In genomic region chr11:60774841-60775240, GRCm38 (mm10) we compare ENCODE assay signal across 9 mouse cellular contexts. TPM values are rescaled to one million over a fixed set of nuclear protein-coding genes. Genes with fewer than 3 reads are reported as not detected.
A peak's percentile ranks its signal among the peaks of the same experiment; 100 is the strongest.
DNase-seq lines count a peak whose midpoint lies in the region; ATAC-seq and TF ChIP-seq lines count a peak whose summit lies in the region.
"Had no signal": no experiment of that assay in that cellular context is flagged by ENCODE, and none has a peak within 500 bp of the region (broad histone marks: within the 10 kb centered on the region; RNA-seq: fewer than 3 reads in every experiment).

No protein-coding gene starts in this region.

- no peak overlapping the region for H3K27ac ChIP-seq in kidney, adult 2 months (ENCODE audit: insufficient read depth, low read depth, low read length)
- no peak overlapping the region for H3K27ac ChIP-seq in MEL (ENCODE audit: control insufficient read depth, low read depth, low read length)
- no peak overlapping the region for H3K27ac ChIP-seq in embryonic facial prominence, embryonic 10.5 days (replicated peaks)

- H3K27me3 ChIP-seq in kidney, adult 2 months (replicated peaks; ENCODE audit: control insufficient read depth, insufficient read depth, low read length) = no peaks in the 10 kb centered on the region
- H3K27me3 ChIP-seq in MEL (ENCODE audit: control insufficient read depth in 1 of 2, insufficient read depth in 2 of 2, low read length in 2 of 2) = no peaks in the 10 kb centered on the region
- H3K27me3 ChIP-seq in embryonic facial prominence, embryonic 10.5 days (replicated peaks; ENCODE audit: low read depth, poor library complexity, severe bottlenecking) = no peaks in the 10 kb centered on the region

- peak; percentile 84 to 93 for TF ChIP-seq EP300 in MEL (IDR thresholded peaks at IDR 0.05; ENCODE audit: low read depth in 1 of 2, low read length in 2 of 2)

- no peak for TF ChIP-seq POLR2A in kidney, adult 2 months (IDR thresholded peaks at IDR 0.05; ENCODE audit: low read depth, low read length)
- TF ChIP-seq POLR2A in MEL (IDR thresholded peaks at IDR 0.05; ENCODE audit: control insufficient read depth in 1 of 2, insufficient read depth in 1 of 2, low read depth in 1 of 2, low read length in 2 of 2, poor library complexity in 1 of 2) = no peak

- TF ChIP-seq RAD21 in MEL (IDR thresholded peaks at IDR 0.05; ENCODE audit: low read depth, low read length) = no peak

- ATAC-seq in megakaryocyte progenitor cell, adult 5-6 weeks (replicated peaks; ENCODE audit: poor library complexity) = peak; percentile 24

- H3K79me2 ChIP-seq in MEL (ENCODE audit: control insufficient read depth, insufficient read depth, low read length, poor library complexity) = peaks cover 68% of the 10 kb centered on the region

- 42% methylated on average over 1 of the region's 1 CpGs for WGBS in kidney, adult 2 months
- WGBS in embryonic facial prominence, embryonic 10.5 days = 88% methylated on average over 1 of the region's 1 CpGs

- DNase-seq in kidney, adult 2 months = peak; percentile 29
- DNase-seq in kidney, postnatal 10 days = no peak
- DNase-seq in MEL (ENCODE audit: low read depth, low spot score) (peak; percentile 91), MN1 (ENCODE audit: low spot score) (no peak)
- no peak for DNase-seq in embryonic facial prominence, embryonic 10.5 days (ENCODE audit: low spot score)
- DNase-seq in cerebellum, adult 18-20 months = no peak
- DNase-seq: cerebellum, postnatal 10 days; gastrocnemius, adult 2 months had no signal

- TF ChIP-seq CTCF in kidney, adult 2 months (conservative IDR thresholded peaks at IDR 0.05; ENCODE audit: insufficient read depth, insufficient read length, low read depth, low read length) = no peak
- no peak for TF ChIP-seq CTCF in MEL (IDR thresholded peaks at IDR 0.05 in 2 of 3, conservative IDR thresholded peaks at IDR 0.05 in 1 of 3; ENCODE audit: control insufficient read depth in 1 of 3, insufficient read depth in 1 of 3, low read depth in 2 of 3, low read length in 3 of 3, poor library complexity in 1 of 3, severe bottlenecking in 1 of 3)

- H3K4me3 ChIP-seq in kidney, adult 2 months (ENCODE audit: insufficient read depth, low read depth, low read length) = no peak overlapping the region
- no peak overlapping the region for H3K4me3 ChIP-seq in MEL (ENCODE audit: control insufficient read depth in 1 of 2, insufficient read depth in 1 of 2, low read depth in 2 of 2, low read length in 2 of 2)
- H3K4me3 ChIP-seq in embryonic facial prominence, embryonic 10.5 days = peak overlapping the region; percentile 93; the same call in 1 of the 2 replicates
- H3K4me3 ChIP-seq: gastrocnemius, adult 2 months had no signal

- H3K9me3 ChIP-seq in MEL (replicated peaks; ENCODE audit: insufficient read depth, low read length) = no peaks in the 10 kb centered on the region
- no peaks in the 10 kb centered on the region for H3K9me3 ChIP-seq in embryonic facial prominence, embryonic 10.5 days

- no peaks in the 10 kb centered on the region for H3K36me3 ChIP-seq in kidney, adult 2 months (ENCODE audit: control insufficient read depth, insufficient read depth, low read length)
- H3K36me3 ChIP-seq in MEL (ENCODE audit: control insufficient read depth in 1 of 2, insufficient read depth in 2 of 2, low read length in 2 of 2) = peaks cover 0 to 43% of the 10 kb centered on the region in 2 experiments; a peak in 2 of 4 replicates
- peaks cover 16% of the 10 kb centered on the region for H3K36me3 ChIP-seq in embryonic facial prominence, embryonic 10.5 days (replicated peaks)

- peaks cover 24% of the 10 kb centered on the region for H3K4me1 ChIP-seq in kidney, adult 2 months (ENCODE audit: control insufficient read depth, insufficient read depth, low read length)
- peaks cover 0 to 38% of the 10 kb centered on the region in 2 experiments; a peak in 3 of 4 replicates for H3K4me1 ChIP-seq in MEL (ENCODE audit: control insufficient read depth in 1 of 2, insufficient read depth in 2 of 2, low read length in 2 of 2)
- H3K4me1 ChIP-seq in embryonic facial prominence, embryonic 10.5 days = peaks cover 44% of the 10 kb centered on the region

- H3K9ac ChIP-seq in MEL (ENCODE audit: control insufficient read depth, low read depth, low read length, poor library complexity, severe bottlenecking) = no peak overlapping the region

TF ChIP-seq in MEL, 35 proteins besides CTCF, POLR2A, EP300 and RAD21 (continues in another document):
- peak; percentile 46; the same call in 1 of the 2 replicates for TF ChIP-seq BHLHE40 (IDR thresholded peaks at IDR 0.05; ENCODE audit: borderline replicate concordance, low read depth, low read length)
- peak; percentile 95 for TF ChIP-seq GATA1 (IDR thresholded peaks at IDR 0.05; ENCODE audit: low read depth, low read length)
- no peak for TF ChIP-seq USF1 (IDR thresholded peaks at IDR 0.05; ENCODE audit: low read depth, low read length)
- no peak for TF ChIP-seq MAZ (IDR thresholded peaks at IDR 0.05; ENCODE audit: low read depth, low read length)
- peak; percentile 66; the same call in 1 of the 2 replicates for TF ChIP-seq MAFK (IDR thresholded peaks at IDR 0.05; ENCODE audit: borderline replicate concordance, low read depth, low read length)
- TF ChIP-seq KAT2A (conservative IDR thresholded peaks at IDR 0.05; ENCODE audit: low read depth, low read length) = no peak
- no peak for TF ChIP-seq ZMIZ1 (IDR thresholded peaks at IDR 0.05; ENCODE audit: low read depth, low read length)
- no peak for TF ChIP-seq POLR2AphosphoS2 (IDR thresholded peaks at IDR 0.05; ENCODE audit: low read length)
- no peak for TF ChIP-seq MYC (IDR thresholded peaks at IDR 0.05; ENCODE audit: low read depth, low read length)
- TF ChIP-seq TAL1 (IDR thresholded peaks at IDR 0.05; ENCODE audit: low read length) = peak; percentile 95
- TF ChIP-seq JUND (IDR thresholded peaks at IDR 0.05; ENCODE audit: low read depth, low read length) = no peak
- no peak for TF ChIP-seq ZC3H11A (IDR thresholded peaks at IDR 0.05; ENCODE audit: low read depth, low read length)
- TF ChIP-seq MYB (IDR thresholded peaks at IDR 0.05; ENCODE audit: low read depth, low read length) = no peak
- no peak for TF ChIP-seq GABPA (IDR thresholded peaks at IDR 0.05; ENCODE audit: low read depth, low read length)
- no peak for TF ChIP-seq USF2 (IDR thresholded peaks at IDR 0.05; ENCODE audit: borderline replicate concordance in 1 of 2, insufficient read depth in 1 of 2, low read depth in 1 of 2, low read length in 2 of 2)
- peak; percentile 73; the same call in 1 of the 2 replicates for TF ChIP-seq ETS1 (IDR thresholded peaks at IDR 0.05; ENCODE audit: low read depth, low read length)
- TF ChIP-seq RCOR1 (IDR thresholded peaks at IDR 0.05; ENCODE audit: low read depth, low read length) = peak; percentile 99
- TF ChIP-seq NELFE (IDR thresholded peaks at IDR 0.05; ENCODE audit: low read depth, low read length) = no peak
- TF ChIP-seq MAX (IDR thresholded peaks at IDR 0.05; ENCODE audit: low read length) = no peak
- no peak for TF ChIP-seq ZKSCAN1 (IDR thresholded peaks at IDR 0.05; ENCODE audit: low read depth, low read length)

RNA-seq across cellular contexts. Expression of gene Top3a, which starts 2.3 kb away (rescaled TPM):
- polyA plus RNA-seq in kidney, adult 2 months (2012; rRNA removed) = 5.8 and 5.9 TPM in 2 replicates
- 17.7 and 19.3 TPM in 2 replicates for total RNA-seq in MEL (2012; rRNA removed)
- 10 to 100 TPM in 1 of 2 experiments, not detected in 1; 18.4 TPM for polyA plus RNA-seq in MEL (2012; ENCODE audit: insufficient read depth in 1 of 2, insufficient read length in 2 of 2, low read depth in 1 of 2, low replicate concordance in 2 of 2, missing spikeins in 1 of 2)
- polyA plus RNA-seq in embryonic facial prominence, embryonic 10.5 days (2016; fragmentation: Nextera tagmentation; extraction: Ambion mirVana) = 27.3 and 28.1 TPM in 2 replicates
- total RNA-seq in megakaryocyte progenitor cell, adult 5-6 weeks (2015) = 9.8 and 13.4 TPM in 2 replicates
- total RNA-seq in megakaryocyte progenitor cell, adult 5-6 weeks (2017) = 21.2 and 23.0 TPM in 2 replicates

RNA-seq across cellular contexts. Expression of gene Smcr8, which starts 2.5 kb away (rescaled TPM):
- polyA plus RNA-seq in kidney, adult 2 months (2012; rRNA removed) = 12.1 and 13.9 TPM in 2 replicates
- total RNA-seq in MEL (2012; rRNA removed) = 17.0 and 20.0 TPM in 2 replicates
- 10 to 100 TPM in 1 of 2 experiments, not detected in 1; 20.5 TPM for polyA plus RNA-seq in MEL (2012; ENCODE audit: insufficient read depth in 1 of 2, insufficient read length in 2 of 2, low read depth in 1 of 2, low replicate concordance in 2 of 2, missing spikeins in 1 of 2)
- polyA plus RNA-seq in embryonic facial prominence, embryonic 10.5 days (2016; fragmentation: Nextera tagmentation; extraction: Ambion mirVana) = 8.8 and 9.0 TPM in 2 replicates
- total RNA-seq in megakaryocyte progenitor cell, adult 5-6 weeks (2015) = 31.5 and 36.2 TPM in 2 replicates
- total RNA-seq in megakaryocyte progenitor cell, adult 5-6 weeks (2017) = 12.7 and 16.3 TPM in 2 replicates

RNA-seq across cellular contexts. Expression of gene Shmt1, which starts 36.7 kb away (rescaled TPM):
- 108 and 120 TPM in 2 replicates for polyA plus RNA-seq in kidney, adult 2 months (2012; rRNA removed)
- 63.3 and 71.4 TPM in 2 replicates for total RNA-seq in MEL (2012; rRNA removed)
- 10 to 100 TPM in 1 of 2 experiments, not detected in 1; 55.3 TPM for polyA plus RNA-seq in MEL (2012; ENCODE audit: insufficient read depth in 1 of 2, insufficient read length in 2 of 2, low read depth in 1 of 2, low replicate concordance in 2 of 2, missing spikeins in 1 of 2)
- polyA plus RNA-seq in embryonic facial prominence, embryonic 10.5 days (2016; fragmentation: Nextera tagmentation; extraction: Ambion mirVana) = 98.3 and 109 TPM in 2 replicates
- 36.8 and 39.8 TPM in 2 replicates for total RNA-seq in megakaryocyte progenitor cell, adult 5-6 weeks (2015)
- total RNA-seq in megakaryocyte progenitor cell, adult 5-6 weeks (2017) = 106 and 129 TPM in 2 replicates

RNA-seq across cellular contexts. Expression of gene Mief2, which starts 46.6 kb away (rescaled TPM):
- 16.9 and 17.9 TPM in 2 replicates for polyA plus RNA-seq in kidney, adult 2 months (2012; rRNA removed)
- total RNA-seq in MEL (2012; rRNA removed) = 14.2 and 14.6 TPM in 2 replicates
- polyA plus RNA-seq in MEL (2012; ENCODE audit: insufficient read depth in 1 of 2, insufficient read length in 2 of 2, low read depth in 1 of 2, low replicate concordance in 2 of 2, missing spikeins in 1 of 2) = 10 to 100 TPM in 1 of 2 experiments, not detected in 1; 13.4 TPM
- polyA plus RNA-seq in embryonic facial prominence, embryonic 10.5 days (2016; fragmentation: Nextera tagmentation; extraction: Ambion mirVana) = 14.4 and 15.6 TPM in 2 replicates
- total RNA-seq in megakaryocyte progenitor cell, adult 5-6 weeks (2015) = 2.2 and 2.4 TPM in 2 replicates
- total RNA-seq in megakaryocyte progenitor cell, adult 5-6 weeks (2017) = 3.8 and 4.6 TPM in 2 replicates

RNA-seq across cellular contexts. Expression of gene Flii, which starts 47.8 kb away (rescaled TPM):
- polyA plus RNA-seq in kidney, adult 2 months (2012; rRNA removed) = 164 and 176 TPM in 2 replicates
- 71.8 and 78.7 TPM in 2 replicates for total RNA-seq in MEL (2012; rRNA removed)
- 100 to 1,000 TPM in 1 of 2 experiments, not detected in 1; 111 TPM for polyA plus RNA-seq in MEL (2012; ENCODE audit: insufficient read depth in 1 of 2, insufficient read length in 2 of 2, low read depth in 1 of 2, low replicate concordance in 2 of 2, missing spikeins in 1 of 2)
- 71.9 and 75.5 TPM in 2 replicates for polyA plus RNA-seq in embryonic facial prominence, embryonic 10.5 days (2016; fragmentation: Nextera tagmentation; extraction: Ambion mirVana)
- 62.6 and 80.2 TPM in 2 replicates for total RNA-seq in megakaryocyte progenitor cell, adult 5-6 weeks (2015)
- 133 and 138 TPM in 2 replicates for total RNA-seq in megakaryocyte progenitor cell, adult 5-6 weeks (2017)

Comparison
In these comparisons a context has a peak if more than half of its experiments do, and no peak if none do; other contexts are left out.
1. DNase-seq: peak in kidney, adult 2 months (single experiment) and MEL (single experiment); none in kidney, postnatal 10 days (single experiment), embryonic facial prominence, embryonic 10.5 days (single experiment), MN1 (single experiment) and cerebellum, adult 18-20 months (0 of 2).